Mouse (Mus musculus): ENCODE results near the gene Sord.

DNA sequence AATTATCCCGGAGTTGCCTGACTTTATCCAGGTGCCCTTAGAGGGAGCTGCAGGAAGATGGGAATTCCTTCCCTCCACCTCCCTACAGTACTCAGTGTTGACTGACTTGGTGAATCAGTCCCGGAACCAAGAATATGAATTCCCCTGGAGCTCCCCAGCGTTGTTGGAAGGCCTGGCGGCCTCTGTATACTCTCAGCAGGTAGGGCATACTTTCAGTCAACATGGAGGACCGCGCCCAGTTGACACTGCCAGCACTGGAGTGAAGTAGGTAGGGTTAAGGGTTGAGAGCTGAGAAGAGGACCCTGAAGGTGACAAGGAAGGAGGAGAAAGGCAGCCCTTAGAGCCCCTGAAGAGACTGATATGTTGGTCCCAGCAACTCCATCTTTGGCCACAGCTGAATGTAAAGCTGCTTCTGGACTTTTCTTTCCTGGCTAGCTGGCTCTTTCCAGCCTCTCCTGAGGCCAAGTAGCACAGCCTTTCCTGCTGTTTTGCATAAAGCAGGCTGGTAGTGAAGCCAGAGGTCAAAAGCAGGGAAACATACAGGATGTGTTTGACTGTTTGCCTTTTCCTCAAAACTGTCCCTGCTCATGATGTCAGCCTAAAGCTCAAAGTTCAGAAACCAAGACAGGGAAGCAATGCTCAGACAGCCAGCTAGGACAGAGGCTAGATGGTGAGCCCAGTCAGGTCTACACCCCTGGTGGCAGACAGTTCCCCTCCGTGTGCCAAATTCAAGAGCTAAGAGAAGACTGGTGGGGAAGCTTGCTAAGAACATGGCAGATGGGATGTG is 32.1 kb downstream of the Sord start:
- TF ChIP-seq CTCF (IDR thresholded peaks at IDR 0.05; ENCODE audit: low read depth, low read length) (peak; percentile 57), POLR2A (IDR thresholded peaks at IDR 0.05; ENCODE audit: extremely low read depth, insufficient read depth, low read length) (no peak)

All from liver, adult 2 months (tissue).